Mouse (Mus musculus) layer of hippocampus, postnatal 14 days (tissue): ENCODE data around the gene Gm30191. TPM values are rescaled to one million over a fixed set of nuclear protein-coding genes. Genes with fewer than 3 reads are reported as not detected.
"Not testable (repeated sequence)": the region's sequence is repeated elsewhere in the genome, so short reads cannot be mapped to it uniquely, and the experiment has no call there.

Experiments
- DNase-seq, 2 experiments: peaks; one replicate each; pipeline ENCODE4 v3.0.0; 2021 to 2022; ENCODE audit warnings: low spot score in 2 of 2, mixed read lengths in 1 of 2
- total RNA-seq, 2 experiments: library from RNA; stranded (reverse); gene quantifications; 2 replicates each; pipeline ENCODE4 v1.2.3; 2021

Gm30191 gene
- total RNA-seq, 2 experiments from 2014 or later, result not detected

GRCm38 (mm10) chr4:134286226-134287167, 39.8 kb downstream of the Gm30191 start:
- DNase-seq, result no peak

GRCm38 (mm10) chr4:134287168-134287564, 40.4 kb downstream of the Gm30191 start:
- DNase-seq, result peak; percentile 95 to 96

- DNase-seq, result peak; percentile 64
Observed at GRCm38 (mm10) chr4:134287575-134288025, 40.9 kb downstream of the Gm30191 start, which contains the start of gene Pdik1l. Pdik1l (minus strand) TSS chr4:134287895.

- DNase-seq, result no peak
Observed at GRCm38 (mm10) chr4:134288397-134289256, 41.9 kb downstream of the Gm30191 start.

GRCm38 (mm10) chr4:134292067-134292466, 45.3 kb downstream of the Gm30191 start:
- DNase-seq, result peak; percentile 51 to 71

- DNase-seq, result no peak
Observed at GRCm38 (mm10) chr4:134293061-134293691, 46.4 kb downstream of the Gm30191 start.

- DNase-seq, result no peak
Observed at GRCm38 (mm10) chr4:134293692-134294163, 47.0 kb downstream of the Gm30191 start.

- DNase-seq, result not testable (repeated sequence)
Observed at GRCm38 (mm10) chr4:134296096-134296495, 49.4 kb downstream of the Gm30191 start.

GRCm38 (mm10) chr4:134296523-134296922, 49.8 kb downstream of the Gm30191 start:
- no peak for DNase-seq

- DNase-seq, result no peak
Observed at GRCm38 (mm10) chr4:134297369-134297768, 50.6 kb downstream of the Gm30191 start.

- no peak for DNase-seq
Observed at GRCm38 (mm10) chr4:134298626-134299497, 52.1 kb downstream of the Gm30191 start.

GRCm38 (mm10) chr4:134299498-134299810, 52.7 kb downstream of the Gm30191 start:
- DNase-seq, result no peak

Other genes with a start within 250 kb of the Gm30191 start
- gene Dhdds, start 246.0 kb upstream of the Gm30191 start, total RNA-seq, result 10 to 100 TPM; 57.9 to 65.2 TPM
- gene Lin28a, start 228.1 kb upstream of the Gm30191 start, total RNA-seq, result not detected
- gene Zfp683, start 193.1 kb upstream of the Gm30191 start, total RNA-seq, result not detected
- 1 to 10 TPM; 1.2 to 2.2 TPM for gene Crybg2, start 186.1 kb upstream of the Gm30191 start, total RNA-seq
- gene Cd52, start 151.9 kb upstream of the Gm30191 start, total RNA-seq, result 1 to 10 TPM in 1 of 2 experiments, under 1 TPM in 1; 0.86 to 1.5 TPM
- gene Ubxn11, start 144.4 kb upstream of the Gm30191 start, total RNA-seq, result 10 to 100 TPM; 22.0 to 24.2 TPM
- gene Sh3bgrl3, start 118.1 kb upstream of the Gm30191 start, total RNA-seq, result 100 to 1,000 TPM; 271 to 295 TPM
- 10 to 100 TPM; 14.4 to 15.2 TPM for gene Cep85, start 59.8 kb upstream of the Gm30191 start, total RNA-seq
- gene Gm7534, start 43.9 kb upstream of the Gm30191 start, total RNA-seq, result not detected
- gene Catsper4, start 19.6 kb upstream of the Gm30191 start, total RNA-seq, result not detected
- under 1 TPM; 0.19 to 0.58 TPM for gene Cnksr1, start 8.5 kb upstream of the Gm30191 start, total RNA-seq
- not detected for gene E130218I03Rik, start 3.3 kb upstream of the Gm30191 start, total RNA-seq
- gene Zfp593, start 1.3 kb upstream of the Gm30191 start, total RNA-seq, result 10 to 100 TPM; 10.6 to 11.8 TPM
- 1 to 10 TPM; 3.6 to 4.1 TPM for gene Grrp1, start 7.2 kb downstream of the Gm30191 start, total RNA-seq
- gene Pdik1l, start 41.0 kb downstream of the Gm30191 start, total RNA-seq, result 10 to 100 TPM; 21.5 to 21.9 TPM
- gene Trim63, start 68.2 kb downstream of the Gm30191 start, total RNA-seq, result under 1 TPM in 1 of 2 experiments, not detected in 1; 0.21 TPM
- not detected for gene Slc30a2, start 96.2 kb downstream of the Gm30191 start, total RNA-seq
- 10 to 100 TPM; 37.6 to 39.5 TPM for gene Extl1, start 136.9 kb downstream of the Gm30191 start, total RNA-seq
- gene Pafah2, start 149.4 kb downstream of the Gm30191 start, total RNA-seq, result 10 to 100 TPM in 1 of 2 experiments, 1 to 10 TPM in 1; 7.8 to 10.9 TPM
- 100 to 1,000 TPM; 425 to 454 TPM for gene Stmn1, start 221.4 kb downstream of the Gm30191 start, total RNA-seq
- gene Paqr7, start 249.8 kb downstream of the Gm30191 start, total RNA-seq, result 10 to 100 TPM; 47.7 to 54.8 TPM